13 mouse cellular contexts compared by ENCODE assay signal in genomic region chr3:126660986-126661385, GRCm38 (mm10).
DNase-seq lines count a peak whose midpoint lies in the region; ATAC-seq and TF ChIP-seq lines count a peak whose summit lies in the region.
"Had no signal": no experiment of that assay in that cellular context is flagged by ENCODE, and none has a peak within 500 bp of the region (broad histone marks: within the 10 kb centered on the region; RNA-seq: fewer than 3 reads in every experiment).

No protein-coding gene starts in this region.

- H3K9ac ChIP-seq in heart, adult 2 months (ENCODE audit: low read depth, low read length): no peak overlapping the region
- no peak overlapping the region for H3K9ac ChIP-seq in stomach, embryonic 15.5 days
- no peak overlapping the region for H3K9ac ChIP-seq in intestine, postnatal 0 days (ENCODE audit: low read depth, low read length)
- H3K9ac ChIP-seq: liver, embryonic 15.5 days had no signal

- no peaks in the 10 kb centered on the region for H3K27me3 ChIP-seq in heart, adult 2 months (ENCODE audit: control insufficient read depth, insufficient read depth, low read length)
- no peaks in the 10 kb centered on the region for H3K27me3 ChIP-seq in thymus, adult 2 months (ENCODE audit: control insufficient read depth, insufficient read depth, low read length)
- no peaks in the 10 kb centered on the region for H3K27me3 ChIP-seq in stomach, embryonic 15.5 days (replicated peaks)
- H3K27me3 ChIP-seq in intestine, postnatal 0 days (replicated peaks; ENCODE audit: control insufficient read depth, insufficient read depth, low read length): no peaks in the 10 kb centered on the region
- H3K27me3 ChIP-seq: liver, embryonic 15.5 days had no signal

- TF ChIP-seq CTCF in heart, adult 2 months (IDR thresholded peaks at IDR 0.05): no peak
- no peak for TF ChIP-seq CTCF in thymus, adult 2 months (IDR thresholded peaks at IDR 0.05; ENCODE audit: borderline replicate concordance, control insufficient read depth, extremely low read depth, insufficient read depth, low read length, poor library complexity)
- TF ChIP-seq CTCF in intestine, postnatal 0 days (IDR thresholded peaks at IDR 0.05; ENCODE audit: low read depth): no peak

- no peaks in the 10 kb centered on the region for H3K9me3 ChIP-seq in stomach, embryonic 15.5 days
- H3K9me3 ChIP-seq in intestine, postnatal 0 days (ENCODE audit: control insufficient read depth): no peaks in the 10 kb centered on the region
- H3K9me3 ChIP-seq: forebrain, embryonic 10.5 days; liver, embryonic 15.5 days had no signal

- H3K4me2 ChIP-seq in stomach, embryonic 15.5 days: no peak overlapping the region
- no peak overlapping the region for H3K4me2 ChIP-seq in intestine, postnatal 0 days (replicated peaks; ENCODE audit: low read depth)
- H3K4me2 ChIP-seq: liver, embryonic 15.5 days had no signal

- 0 out of 2 replicates have a peak, but pooled peaks cover 3% of the 10 kb centered on the region for H3K79me2 ChIP-seq in heart, adult 2 months (replicated peaks; ENCODE audit: control insufficient read depth, insufficient read depth, low read length)

- ATAC-seq in stomach, embryonic 15.5 days (ENCODE audit: insufficient read depth, low FRiP score, low read depth): no peak
- no peak for ATAC-seq in intestine, postnatal 0 days

- no peak for TF ChIP-seq EP300 in heart, adult 2 months (IDR thresholded peaks at IDR 0.05; ENCODE audit: insufficient read depth, low read depth, low read length)

- peak overlapping the region; percentile 59 for H3K27ac ChIP-seq in heart, adult 2 months
- H3K27ac ChIP-seq in thymus, adult 2 months (ENCODE audit: control insufficient read depth, insufficient read depth, low read length): peak overlapping the region; percentile 65
- H3K27ac ChIP-seq in stomach, embryonic 15.5 days: peak overlapping the region; percentile 37; the same call in 1 of the 2 replicates
- no peak overlapping the region for H3K27ac ChIP-seq in intestine, postnatal 0 days (ENCODE audit: low read depth, low read length)
- H3K27ac ChIP-seq: forebrain, embryonic 10.5 days; liver, embryonic 15.5 days had no signal

- H3K4me3 ChIP-seq in heart, adult 2 months: no peak overlapping the region
- H3K4me3 ChIP-seq in thymus, adult 2 months (ENCODE audit: control insufficient read depth, insufficient read depth, low read length): no peak overlapping the region
- H3K4me3 ChIP-seq in stomach, embryonic 15.5 days (replicated peaks): no peak overlapping the region
- H3K4me3 ChIP-seq in intestine, postnatal 0 days (ENCODE audit: low read depth, low read length): no peak overlapping the region
- H3K4me3 ChIP-seq: forebrain, embryonic 10.5 days; liver, embryonic 15.5 days had no signal

- WGBS in heart, adult 2 months: 55% methylated on average over 6 of the region's 6 CpGs
- WGBS in thymus, adult 2 months: 17% methylated on average over 6 of the region's 6 CpGs
- WGBS in stomach, embryonic 15.5 days: 64% methylated on average over 6 of the region's 6 CpGs
- WGBS in intestine, postnatal 0 days: 71% methylated on average over 6 of the region's 6 CpGs

- no peak for TF ChIP-seq POLR2A in heart, adult 2 months (IDR thresholded peaks at IDR 0.05; ENCODE audit: insufficient read depth, low read depth, low read length)
- no peak for TF ChIP-seq POLR2A in thymus, adult 2 months (IDR thresholded peaks at IDR 0.05; ENCODE audit: control insufficient read depth, extremely low read depth, insufficient read depth, low read length, poor library complexity)

- DNase-seq in heart, adult 2 months: no peak
- DNase-seq in heart, postnatal 14 days: no peak
- DNase-seq in thymus, adult 2 months: no peak
- no peak for DNase-seq in thymus, postnatal 4 days
- DNase-seq in fibroblast of lung, adult 2 months (ENCODE audit: low read depth): peak; percentile 96
- DNase-seq in yolk sac, embryonic 10.5 days (ENCODE audit: low spot score): no peak
- DNase-seq: cerebellum, adult 11-12 months; embryo, embryonic 11 days; gastrocnemius, postnatal 25 days had no signal

- peaks cover 9% of the 10 kb centered on the region for H3K36me3 ChIP-seq in heart, adult 2 months (ENCODE audit: control insufficient read depth, insufficient read depth, low read length)
- H3K36me3 ChIP-seq in thymus, adult 2 months (ENCODE audit: control insufficient read depth, insufficient read depth, low read length): no peaks in the 10 kb centered on the region
- no peaks in the 10 kb centered on the region for H3K36me3 ChIP-seq in stomach, embryonic 15.5 days
- no peaks in the 10 kb centered on the region for H3K36me3 ChIP-seq in intestine, postnatal 0 days (ENCODE audit: control insufficient read depth, insufficient read depth)
- H3K36me3 ChIP-seq: forebrain, embryonic 10.5 days; liver, embryonic 15.5 days had no signal

- intact Hi-C loops in heart, adult 2 months (cut with DNase I): no loop called here
- intact Hi-C loops in heart, postnatal 14 days (cut with DNase I): loop anchor here (5.0 kb wide), 1 partner anchor 64 kb away; the partner anchor contains the start of gene Camk2d

- H3K4me1 ChIP-seq in heart, adult 2 months (ENCODE audit: control insufficient read depth, insufficient read depth, low read length): peaks cover 14% of the 10 kb centered on the region; the same call in 1 of the 2 replicates
- H3K4me1 ChIP-seq in thymus, adult 2 months (replicated peaks; ENCODE audit: control insufficient read depth, insufficient read depth, low read length): peaks cover 36% of the 10 kb centered on the region
- H3K4me1 ChIP-seq in stomach, embryonic 15.5 days: peaks cover 3% of the 10 kb centered on the region; the same call in 1 of the 2 replicates
- 0 out of 2 replicates have a peak, but pooled peaks cover 3% of the 10 kb centered on the region for H3K4me1 ChIP-seq in intestine, postnatal 0 days (replicated peaks; ENCODE audit: control insufficient read depth, insufficient read depth, low read length)
- H3K4me1 ChIP-seq: liver, embryonic 15.5 days had no signal
